Mouse (Mus musculus): ENCODE measurements around the gene Naaa.

DNA sequence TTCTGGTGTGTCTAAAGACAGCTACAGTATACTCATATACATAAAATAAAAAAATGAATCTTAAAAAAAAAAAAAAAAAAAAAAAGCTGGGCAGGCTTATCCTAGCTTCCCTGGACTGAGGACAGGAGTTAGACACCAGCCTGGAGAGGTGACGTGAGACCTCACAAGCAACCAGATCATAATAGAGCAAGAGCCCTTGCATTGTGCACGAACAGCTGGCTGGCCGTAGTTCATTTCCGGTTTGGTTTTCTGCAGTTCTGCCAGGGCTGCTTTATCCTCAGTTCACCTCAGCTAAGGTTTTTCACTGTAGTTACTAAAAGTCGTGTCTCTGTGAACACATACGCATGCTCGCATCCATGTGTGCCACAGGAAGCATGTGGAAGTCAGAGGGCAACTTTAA is 50.2 kb downstream of the Naaa start:
- TF ChIP-seq CTCF (IDR thresholded peaks at IDR 0.05; ENCODE audit: borderline replicate concordance, extremely low read depth, insufficient read depth, insufficient read length) (no peak), POLR2A (IDR thresholded peaks at IDR 0.05; ENCODE audit: borderline replicate concordance, extremely low read depth, insufficient read depth, insufficient read length, poor library complexity, severe bottlenecking) (no peak)

Measured in brain, embryonic 14.5 days (tissue).